Mouse (Mus musculus): ENCODE data around the gene Tlr9.

Gene Tlr9

DNA sequence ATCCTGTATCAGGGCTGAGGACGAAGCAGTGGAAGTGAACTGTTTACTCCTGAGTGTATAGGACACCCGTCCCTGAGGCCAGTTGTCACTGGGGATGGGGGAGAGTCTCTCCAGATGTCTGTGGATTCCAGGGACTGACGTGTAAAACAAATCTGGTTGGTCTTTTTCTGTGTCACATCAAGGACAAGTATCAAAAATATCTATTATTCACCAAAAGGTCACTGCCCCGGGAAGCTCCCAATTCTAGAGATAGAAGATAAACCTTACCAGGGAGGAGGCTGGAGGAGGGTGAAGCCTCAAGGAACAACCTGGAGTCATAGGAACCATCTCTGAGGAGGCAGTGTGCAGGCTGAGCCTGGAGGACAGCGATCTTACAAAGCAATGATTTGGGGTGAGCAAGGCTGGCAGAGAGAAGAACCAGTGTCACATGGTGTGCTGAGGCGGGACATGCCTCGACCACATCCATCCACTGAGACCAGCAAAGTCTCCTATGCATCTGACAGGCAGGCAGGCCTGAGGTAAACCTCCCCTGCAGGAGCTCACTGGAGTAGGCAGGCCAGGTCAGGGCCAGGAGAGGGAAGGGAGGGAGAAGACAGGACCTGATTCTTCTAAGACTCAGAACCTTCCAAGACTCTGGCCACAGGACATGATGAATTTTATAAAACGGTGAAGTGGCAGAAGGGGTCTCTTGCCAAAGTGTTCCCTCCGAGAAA lies 46.8 kb downstream of the Tlr9 start:
- DNase-seq (ENCODE audit: low read depth), result no peak

GRCm38 (mm10) chr9:106269879-106270278 lies 47.5 kb downstream of the Tlr9 start:
- DNase-seq (ENCODE audit: low read depth), result no peak

- DNase-seq (ENCODE audit: low read depth), result no peak
Measured at GRCm38 (mm10) chr9:106270656-106271055, 48.3 kb downstream of the Tlr9 start.

DNA sequence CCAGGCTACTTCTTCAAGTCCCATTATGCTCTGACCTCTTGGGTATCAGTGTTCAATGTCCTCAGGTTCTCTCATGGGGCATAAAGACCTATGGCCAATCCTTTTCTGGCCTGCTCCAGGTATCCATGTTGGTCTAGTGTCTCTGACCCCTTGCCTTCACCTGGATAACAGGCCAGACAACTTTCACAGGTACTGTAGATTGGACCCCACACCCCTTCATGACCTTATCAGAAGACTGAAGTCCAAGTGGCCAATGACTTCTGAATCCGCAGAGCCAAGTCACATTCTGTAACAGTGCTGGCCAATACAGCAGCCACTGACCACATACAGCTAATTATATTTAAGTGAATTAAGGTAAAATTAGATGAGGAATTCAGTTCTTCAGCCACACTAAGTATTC lies 49.9 kb downstream of the Tlr9 start:
- DNase-seq (ENCODE audit: low read depth), result no peak

DNA sequence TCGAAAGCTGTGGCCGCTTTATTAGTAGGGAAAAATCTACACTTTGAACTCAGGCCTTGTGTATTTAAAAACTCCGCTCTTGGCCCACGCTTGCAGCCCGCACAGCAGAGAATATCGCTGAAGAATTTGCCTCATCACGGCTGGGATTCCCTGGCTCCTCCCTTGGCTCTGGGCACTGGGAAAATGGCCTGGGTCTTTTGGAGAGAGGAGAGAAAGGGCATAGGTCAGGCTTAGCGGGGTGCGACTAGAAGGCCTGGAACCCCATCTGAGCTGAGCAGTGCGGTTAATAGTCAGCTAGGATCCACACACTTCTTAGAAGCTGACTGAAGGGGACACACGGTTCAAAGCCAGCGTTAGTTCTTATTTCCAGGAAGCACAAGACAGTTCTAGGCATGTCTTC lies 50.9 kb downstream of the Tlr9 start:
- no peak for DNase-seq (ENCODE audit: low read depth)

- DNase-seq (ENCODE audit: low read depth), result no peak
Measured at GRCm38 (mm10) chr9:106273791-106274190, 51.4 kb downstream of the Tlr9 start.

DNA sequence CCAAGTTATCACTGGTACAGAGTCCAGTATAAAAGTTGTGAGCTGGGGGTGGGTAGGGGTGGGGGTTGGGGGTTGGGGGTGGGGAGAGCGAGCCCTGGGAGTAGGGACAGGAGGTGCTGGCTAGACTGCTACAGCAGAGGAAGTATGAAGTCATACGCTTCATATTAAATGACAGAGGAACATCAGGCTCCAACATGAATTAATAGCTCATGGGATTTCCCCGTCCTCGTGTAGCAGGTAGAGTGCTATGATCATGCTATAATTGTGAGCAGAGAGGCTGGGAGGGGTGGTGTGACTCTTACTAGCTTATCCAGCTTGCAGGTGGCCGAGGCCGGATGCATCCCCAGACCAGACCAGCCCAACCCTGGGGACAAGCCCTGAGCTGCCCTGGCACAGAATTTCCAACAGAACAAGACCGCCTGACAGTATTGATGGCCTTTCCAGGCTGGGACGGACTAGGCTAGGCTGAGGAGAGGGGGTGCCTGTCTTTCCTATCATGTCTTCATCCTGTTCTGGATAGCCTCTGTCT lies 52.3 kb downstream of the Tlr9 start:
- DNase-seq (ENCODE audit: low read depth), result peak; percentile 22

- DNase-seq (ENCODE audit: low read depth), result no peak
Measured at GRCm38 (mm10) chr9:106275806-106276205, 53.4 kb downstream of the Tlr9 start.
